Mouse (Mus musculus) kidney, embryonic 15.5 days (tissue): ENCODE data around the gene Gprc5c. TPM values are rescaled to one million over a fixed set of nuclear protein-coding genes. Genes with fewer than 3 reads are reported as not detected.

ENCODE experiments used
- ATAC-seq: fragments of 200-750 bp; cut with Nextera tagmentation; replicated peaks from 2 replicates; pipeline ENCODE4 v1.8.0; 2017; ENCODE audit warnings: moderate TSS enrichment; ENCODE audit not compliant: low FRiP score
- H3K27ac ChIP-seq: fragments of 300-500 bp; sonication (generic); 2 replicates; pipeline ENCODE4 v1.5.1; 2015; ENCODE audit warnings: mild to moderate bottlenecking, inconsistent platforms
- H3K27me3 ChIP-seq: fragments of 300-500 bp; sonication (generic); 2 replicates; pipeline ENCODE4 v1.6.1; 2015; ENCODE audit warnings: inconsistent platforms
- H3K36me3 ChIP-seq: fragments of 300-500 bp; sonication (generic); 2 replicates; pipeline ENCODE4 v1.6.1; 2015; ENCODE audit warnings: inconsistent platforms
- H3K4me1 ChIP-seq: fragments of 300-500 bp; sonication (generic); 2 replicates; pipeline ENCODE4 v1.6.1; 2015; ENCODE audit warnings: inconsistent platforms
- H3K4me2 ChIP-seq: fragments of 300-500 bp; sonication (generic); 2 replicates; pipeline ENCODE4 v1.6.1; 2015; ENCODE audit warnings: moderate library complexity, mild to moderate bottlenecking, inconsistent platforms
- H3K4me3 ChIP-seq: fragments of 300-500 bp; sonication (generic); replicated peaks from 2 replicates; pipeline ENCODE4 v1.5.1; 2015; ENCODE audit warnings: mild to moderate bottlenecking, inconsistent platforms
- H3K9ac ChIP-seq: fragments of 300-500 bp; sonication (generic); 2 replicates; pipeline ENCODE4 v1.6.1; 2015; ENCODE audit warnings: mild to moderate bottlenecking, inconsistent platforms
- H3K9me3 ChIP-seq: fragments of 300-500 bp; sonication (generic); replicated peaks from 2 replicates; pipeline ENCODE4 v1.6.1; 2016; ENCODE audit warnings: inconsistent platforms
- WGBS: fragments of 180-500 bp; shearing (Covaris S2); methylation state at CpG from one replicate; pipeline ENCODE4 v1.1.7; 2015; ENCODE audit warnings: mixed read lengths; 5-methylcytosine and 5-hydroxymethylcytosine counted together
- polyA plus RNA-seq: library from polyadenylated mRNA; unstranded; fragments of >200 nt; fragmentation: Nextera tagmentation; extraction: Ambion mirVana; gene quantifications from 2 replicates; pipeline ENCODE4 v1.2.1, GENCODE M21; 2015

The Gprc5c gene
- polyA plus RNA-seq, 1 experiment from 2014 or later = 119 TPM

- peaks cover 16% of the 10 kb centered on the region; the same call in 1 of the 2 replicates for H3K4me1 ChIP-seq
- no peak overlapping the region for H3K4me2 ChIP-seq
- peaks cover 23% of the 10 kb centered on the region for H3K36me3 ChIP-seq
- no peak overlapping the region for H3K4me3 ChIP-seq
- H3K9ac ChIP-seq = no peak overlapping the region
- no peaks in the 10 kb centered on the region for H3K9me3 ChIP-seq
- ATAC-seq = no peak
- no peak overlapping the region for H3K27ac ChIP-seq
- H3K27me3 ChIP-seq = no peaks in the 10 kb centered on the region
- 95% methylated on average over 2 of the region's 2 CpGs for WGBS
Observed at GRCm38 (mm10) chr11:114858641-114859040, 7.7 kb downstream of the Gprc5c start.

GRCm38 (mm10) chr11:114861057-114861456, 10.1 kb downstream of the Gprc5c start:
- no peak overlapping the region for H3K4me2 ChIP-seq
- no peak overlapping the region for H3K27ac ChIP-seq
- WGBS = 60% methylated on average over 2 of the region's 2 CpGs
- H3K27me3 ChIP-seq = no peaks in the 10 kb centered on the region
- no peak for ATAC-seq
- H3K36me3 ChIP-seq = peaks cover 42% of the 10 kb centered on the region
- H3K4me3 ChIP-seq = no peak overlapping the region
- peaks cover 17% of the 10 kb centered on the region for H3K4me1 ChIP-seq
- H3K9ac ChIP-seq = no peak overlapping the region
- H3K9me3 ChIP-seq = no peaks in the 10 kb centered on the region

DNA sequence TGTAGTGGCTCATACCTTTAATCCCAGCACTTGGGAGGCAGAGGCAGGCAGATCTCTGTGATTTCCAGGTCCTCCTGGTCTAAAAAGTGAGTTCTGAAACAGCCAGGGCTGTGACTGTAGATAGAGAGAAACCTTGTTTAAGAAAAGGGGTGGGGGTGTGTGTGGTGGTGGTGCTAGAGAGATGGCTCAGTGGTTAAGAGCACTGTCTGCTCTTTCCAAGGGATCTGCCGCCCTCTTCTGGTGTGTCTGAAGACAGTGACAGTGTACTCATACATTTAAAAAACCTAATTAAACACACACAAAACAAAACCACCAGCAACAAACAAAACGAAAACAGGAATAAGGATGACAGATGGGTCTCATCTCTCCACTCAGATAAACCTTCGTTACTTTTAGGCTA, 11.7 kb downstream of the Gprc5c start:
- Histone ChIP-seq H3K4me3 (no peak overlapping the region), H3K27me3 (no peaks in the 10 kb centered on the region), H3K4me2 (no peak overlapping the region), H3K36me3 (peaks cover 40% of the 10 kb centered on the region), H3K9me3 (no peaks in the 10 kb centered on the region), H3K27ac (no peak overlapping the region), H3K9ac (no peak overlapping the region), H3K4me1 (peaks cover 34% of the 10 kb centered on the region)
- no peak for ATAC-seq
- WGBS = 90% methylated on average over 3 of the region's 3 CpGs

DNA sequence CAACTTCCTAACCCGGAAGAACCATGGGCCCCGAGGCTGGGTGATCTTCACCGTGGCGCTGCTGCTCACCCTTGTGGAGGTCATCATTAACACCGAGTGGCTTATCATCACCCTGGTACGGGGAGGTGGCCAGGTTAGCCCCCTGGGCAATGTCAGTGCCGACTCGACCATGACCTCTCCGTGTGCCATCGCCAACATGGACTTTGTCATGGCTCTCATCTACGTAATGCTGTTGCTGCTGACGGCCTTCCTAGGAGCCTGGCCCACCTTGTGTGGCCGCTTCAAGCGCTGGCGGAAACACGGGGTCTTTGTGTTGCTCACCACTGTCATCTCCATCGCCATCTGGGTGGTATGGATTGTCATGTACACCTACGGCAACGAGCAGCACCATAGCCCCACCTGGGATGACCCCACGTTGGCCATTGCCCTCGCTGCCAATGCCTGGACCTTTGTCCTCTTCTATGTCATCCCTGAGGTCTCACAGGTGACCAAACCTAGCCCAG, 13.0 kb downstream of the Gprc5c start:
- no peaks in the 10 kb centered on the region for H3K27me3 ChIP-seq
- no peak for ATAC-seq
- no peak overlapping the region for H3K27ac ChIP-seq
- no peak overlapping the region for H3K9ac ChIP-seq
- no peak overlapping the region for H3K4me2 ChIP-seq
- peaks cover 42% of the 10 kb centered on the region for H3K36me3 ChIP-seq
- 90% methylated on average over 21 of the region's 21 CpGs for WGBS
- H3K9me3 ChIP-seq = no peaks in the 10 kb centered on the region
- H3K4me3 ChIP-seq = no peak overlapping the region
- H3K4me1 ChIP-seq = peaks cover 44% of the 10 kb centered on the region

GRCm38 (mm10) chr11:114865999-114866398, 15.0 kb downstream of the Gprc5c start:
- Histone ChIP-seq H3K9ac (0 out of 2 replicates have a peak overlapping the region, but pooled peaks have one; percentile 11), H3K4me1 (peaks cover 44% of the 10 kb centered on the region), H3K36me3 (peaks cover 61% of the 10 kb centered on the region), H3K4me2 (no peak overlapping the region), H3K27ac (peak overlapping the region; percentile 90), H3K9me3 (no peaks in the 10 kb centered on the region), H3K27me3 (no peaks in the 10 kb centered on the region), H3K4me3 (no peak overlapping the region)
- ATAC-seq = no peak
- WGBS = 58% methylated on average over 5 of the region's 5 CpGs

- H3K4me1 ChIP-seq = peaks cover 45% of the 10 kb centered on the region
- H3K4me3 ChIP-seq = no peak overlapping the region
- H3K9me3 ChIP-seq = no peaks in the 10 kb centered on the region
- peak overlapping the region; percentile 90 for H3K27ac ChIP-seq
- H3K4me2 ChIP-seq = peak overlapping the region; percentile 42
- H3K36me3 ChIP-seq = peaks cover 68% of the 10 kb centered on the region
- peak overlapping the region; percentile 15 for H3K9ac ChIP-seq
- 14% methylated on average over 10 of the region's 10 CpGs for WGBS
- H3K27me3 ChIP-seq = no peaks in the 10 kb centered on the region
- peak; percentile 59 for ATAC-seq
Observed at GRCm38 (mm10) chr11:114866486-114867360, 15.8 kb downstream of the Gprc5c start.

DNA sequence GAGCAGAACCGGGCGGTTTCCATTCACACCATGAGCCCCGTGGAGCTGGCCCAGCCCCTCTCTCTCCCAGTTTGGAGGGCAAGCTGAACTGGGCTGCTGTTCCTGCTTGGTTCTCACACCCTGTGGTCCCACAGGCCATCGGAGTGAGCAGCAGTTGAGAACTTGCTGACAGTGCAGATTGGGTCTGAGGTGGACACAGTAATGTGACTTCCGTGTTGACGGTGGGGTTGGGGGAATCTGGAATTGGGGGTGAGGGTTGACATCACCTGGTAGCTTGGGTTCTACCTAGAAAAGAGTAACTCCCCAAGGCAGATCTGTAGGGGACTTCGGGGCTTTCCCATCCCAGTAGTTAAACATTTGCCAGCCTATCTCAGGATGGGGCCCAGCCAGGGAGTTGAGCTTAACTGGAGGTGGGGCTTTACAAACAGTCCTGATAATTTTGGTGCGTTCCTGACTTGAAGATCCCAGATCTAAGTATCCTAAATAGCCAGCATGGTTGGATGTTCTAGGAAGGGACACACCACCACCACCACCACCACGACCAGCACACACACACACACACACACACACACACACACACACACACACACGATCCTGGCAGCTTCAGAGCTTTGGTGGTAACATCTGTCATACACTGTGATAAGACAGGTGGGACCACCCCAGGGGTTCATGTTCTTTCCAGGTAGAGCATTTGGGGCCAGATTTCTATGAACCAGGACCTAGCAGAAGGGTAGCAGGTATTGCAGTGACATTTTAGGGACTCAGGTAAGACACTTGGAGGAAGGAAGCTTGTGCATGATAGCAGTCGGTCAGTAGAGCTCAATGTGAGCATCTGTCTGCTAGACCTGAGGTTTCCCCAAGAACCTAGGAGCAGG, 16.6 kb downstream of the Gprc5c start:
- WGBS = 33% methylated on average over 11 of the region's 11 CpGs
- Histone ChIP-seq H3K27ac (peak overlapping the region; percentile 90), H3K9ac (peak overlapping the region; percentile 15), H3K27me3 (no peaks in the 10 kb centered on the region), H3K36me3 (peaks cover 71% of the 10 kb centered on the region), H3K9me3 (no peaks in the 10 kb centered on the region), H3K4me3 (no peak overlapping the region), H3K4me2 (peak overlapping the region; percentile 42), H3K4me1 (peaks cover 52% of the 10 kb centered on the region)
- ATAC-seq = peak; percentile 56

- H3K9me3 ChIP-seq = no peaks in the 10 kb centered on the region
- no peak overlapping the region for H3K4me2 ChIP-seq
- no peak overlapping the region for H3K27ac ChIP-seq
- no peak overlapping the region for H3K9ac ChIP-seq
- H3K36me3 ChIP-seq = peaks cover 70% of the 10 kb centered on the region
- H3K4me3 ChIP-seq = no peak overlapping the region
- no peaks in the 10 kb centered on the region for H3K27me3 ChIP-seq
- ATAC-seq = no peak
- WGBS = 86% methylated on average over 12 of the region's 12 CpGs
- H3K4me1 ChIP-seq = peaks cover 59% of the 10 kb centered on the region
Observed at GRCm38 (mm10) chr11:114868280-114868679, 17.3 kb downstream of the Gprc5c start.

DNA sequence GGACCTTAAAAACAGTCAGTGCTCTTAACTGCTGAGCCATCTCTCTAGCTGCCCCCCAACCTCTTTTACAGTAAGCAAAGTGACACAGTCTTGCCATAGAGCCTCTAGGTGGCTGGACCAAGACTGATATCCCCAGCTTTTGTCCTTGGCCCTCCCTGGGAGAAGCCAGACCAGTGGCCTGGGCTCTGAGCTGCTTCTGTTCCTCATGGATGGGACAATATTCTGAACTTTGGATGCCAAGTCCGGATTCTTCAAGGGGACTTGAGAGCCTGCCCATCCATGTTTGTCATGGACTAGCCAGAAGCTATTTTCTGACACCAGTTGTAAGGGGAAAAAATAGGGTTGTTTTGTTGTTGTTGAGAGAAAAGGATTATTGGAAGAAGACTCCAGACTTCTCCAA, 18.8 kb downstream of the Gprc5c start:
- no peak overlapping the region for H3K4me2 ChIP-seq
- H3K4me3 ChIP-seq = no peak overlapping the region
- no peak for ATAC-seq
- no peaks in the 10 kb centered on the region for H3K27me3 ChIP-seq
- WGBS = 93% methylated on average over 1 of the region's 1 CpGs
- peaks cover 55% of the 10 kb centered on the region for H3K36me3 ChIP-seq
- no peaks in the 10 kb centered on the region for H3K9me3 ChIP-seq
- no peak overlapping the region for H3K9ac ChIP-seq
- H3K4me1 ChIP-seq = peaks cover 69% of the 10 kb centered on the region
- no peak overlapping the region for H3K27ac ChIP-seq

DNA sequence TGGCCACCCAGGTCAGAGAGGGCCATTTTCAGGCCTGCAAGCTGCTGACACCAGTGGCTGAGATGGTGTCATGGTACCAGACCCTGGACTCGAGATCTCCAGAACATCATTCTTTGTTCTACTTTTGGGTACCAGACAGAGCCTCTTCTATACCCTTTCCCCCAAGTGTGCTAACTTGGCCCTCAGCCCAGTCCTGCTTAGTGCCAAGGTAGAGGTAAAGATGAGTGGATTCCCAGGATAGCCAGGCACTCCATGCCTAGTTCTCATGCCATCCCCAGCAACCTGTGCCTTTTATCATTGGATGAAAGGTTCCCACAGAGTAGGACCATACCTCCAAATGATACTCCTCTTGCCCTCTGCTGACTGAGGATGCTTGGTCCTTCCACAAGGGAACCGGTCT, 20.6 kb downstream of the Gprc5c start:
- peaks cover 69% of the 10 kb centered on the region for H3K4me1 ChIP-seq
- H3K4me3 ChIP-seq = no peak overlapping the region
- H3K9me3 ChIP-seq = no peaks in the 10 kb centered on the region
- H3K9ac ChIP-seq = no peak overlapping the region
- no peaks in the 10 kb centered on the region for H3K27me3 ChIP-seq
- peaks cover 43% of the 10 kb centered on the region for H3K36me3 ChIP-seq
- ATAC-seq = no peak
- H3K27ac ChIP-seq = 0 out of 2 replicates have a peak overlapping the region, but pooled peaks have one; percentile 25
- 86% methylated on average over 2 of the region's 2 CpGs for WGBS
- no peak overlapping the region for H3K4me2 ChIP-seq

DNA sequence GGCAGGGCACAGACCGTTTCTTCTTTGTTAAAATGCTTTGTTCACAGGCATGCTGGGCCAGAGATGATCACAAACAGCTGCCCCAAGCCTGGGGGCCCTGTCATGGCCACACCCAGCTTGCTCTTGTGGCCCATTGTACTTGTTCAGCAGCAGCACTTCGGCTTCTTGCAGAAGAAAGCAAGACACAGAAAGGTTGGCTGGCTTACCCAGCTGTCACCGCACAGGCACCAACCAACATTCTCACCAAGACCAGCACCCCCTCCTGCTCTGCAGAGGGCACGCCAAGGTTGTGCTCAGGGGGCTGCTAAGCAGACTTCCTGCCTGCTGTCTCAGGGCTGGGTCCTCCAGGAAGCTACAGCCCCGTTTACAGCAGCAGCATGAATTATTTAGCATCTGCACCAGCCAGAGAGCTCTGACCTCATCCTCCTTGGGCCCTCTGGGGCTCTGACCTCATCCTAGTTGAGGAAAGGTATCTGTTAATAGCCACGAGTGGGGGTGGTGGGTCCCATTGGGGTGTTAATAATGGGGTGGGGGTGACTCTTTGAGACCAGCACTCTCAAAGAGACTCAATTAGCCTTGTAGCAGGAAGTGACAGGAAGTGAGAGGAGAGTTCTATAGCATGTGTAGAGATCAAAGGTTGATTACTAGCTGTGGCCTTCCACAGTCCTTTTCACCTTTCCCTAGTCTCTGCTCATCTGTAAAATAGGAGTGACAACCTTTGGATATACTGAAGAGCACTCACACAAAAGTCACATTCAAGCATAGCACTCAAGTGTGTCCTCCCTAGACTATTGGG, 22.3 kb downstream of the Gprc5c start:
- 17% methylated on average over 6 of the region's 6 CpGs for whole genome bisulfite sequencing
- no peak overlapping the region for H3K9ac ChIP-seq
- peak overlapping the region; percentile 82 for H3K27ac ChIP-seq

More for the DNA sequence above, 22.3 kb downstream of the Gprc5c start:
- Histone ChIP-seq H3K27me3 (no peaks in the 10 kb centered on the region), H3K9me3 (no peaks in the 10 kb centered on the region), H3K4me1 (peaks cover 67% of the 10 kb centered on the region), H3K4me2 (no peak overlapping the region), H3K4me3 (no peak overlapping the region), H3K36me3 (peaks cover 38% of the 10 kb centered on the region)
- ATAC-seq = no peak
